Mouse (Mus musculus) liver, embryonic 12.5 days (tissue): Measurements from ENCODE around the gene Fyco1. TPM values are rescaled to one million over a fixed set of nuclear protein-coding genes. Genes with fewer than 3 reads are reported as not detected.
"Not testable (repeated sequence)": the region's sequence is repeated elsewhere in the genome, so short reads cannot be mapped to it uniquely, and the experiment has no call there.

Experiments
- ATAC-seq: fragments of 200-750 bp; cut with Nextera tagmentation; 2 replicates; pipeline ENCODE4 v1.8.0; 2017; ENCODE audit warnings: moderate number of reproducible peaks, mild to moderate bottlenecking, moderate library complexity
- H3K27ac ChIP-seq: fragments of 300-500 bp; sonication (generic); 2 replicates; pipeline ENCODE4 v1.5.1; 2016; ENCODE audit warnings: mild to moderate bottlenecking
- H3K27me3 ChIP-seq: fragments of 300-500 bp; sonication (generic); replicated peaks from 2 replicates; pipeline ENCODE4 v1.6.1; 2016; ENCODE audit warnings: mild to moderate bottlenecking, moderate library complexity
- H3K36me3 ChIP-seq: fragments of 300-500 bp; sonication (generic); 2 replicates; pipeline ENCODE4 v1.6.1; 2016; ENCODE audit warnings: mild to moderate bottlenecking, moderate library complexity
- H3K4me1 ChIP-seq: fragments of 300-500 bp; sonication (generic); 2 replicates; pipeline ENCODE4 v1.6.1; 2016
- H3K4me2 ChIP-seq: fragments of 300-500 bp; sonication (generic); 2 replicates; pipeline ENCODE4 v1.6.1; 2016; ENCODE audit warnings: mild to moderate bottlenecking, moderate library complexity
- H3K4me3 ChIP-seq: fragments of 300-500 bp; sonication (generic); 2 replicates; pipeline ENCODE4 v1.5.1; 2016; ENCODE audit warnings: mild to moderate bottlenecking, moderate library complexity
- H3K9ac ChIP-seq: fragments of 300-500 bp; sonication (generic); 2 replicates; pipeline ENCODE4 v1.6.1; 2016; ENCODE audit warnings: mild to moderate bottlenecking, moderate library complexity
- H3K9me3 ChIP-seq: fragments of 300-500 bp; sonication (generic); replicated peaks from 2 replicates; pipeline ENCODE4 v1.6.1; 2016; ENCODE audit warnings: mild to moderate bottlenecking, moderate library complexity
- WGBS: fragments of 180-500 bp; shearing (Covaris S2); methylation state at CpG from one replicate; pipeline ENCODE4 v1.1.7; 2016; ENCODE audit not compliant: insufficient replicate concordance; 5-methylcytosine and 5-hydroxymethylcytosine counted together
- polyA plus RNA-seq: library from polyadenylated mRNA; unstranded; fragments of >200 nt; fragmentation: Nextera tagmentation; extraction: Ambion mirVana; gene quantifications from 2 replicates; pipeline ENCODE4 v1.2.1, GENCODE M21; 2016

The Fyco1 gene
- polyA plus RNA-seq, 1 experiment from 2014 or later: 5.6 TPM

GRCm38 (mm10) chr9:123814326-123814725 is 37.4 kb downstream of the Fyco1 start:
- no peaks in the 10 kb centered on the region for H3K9me3 ChIP-seq
- no peaks in the 10 kb centered on the region for H3K4me1 ChIP-seq
- no peak overlapping the region for H3K4me3 ChIP-seq
- H3K27me3 ChIP-seq: no peaks in the 10 kb centered on the region
- no peak for ATAC-seq
- no peak overlapping the region for H3K9ac ChIP-seq
- H3K27ac ChIP-seq: no peak overlapping the region
- peaks cover 76% of the 10 kb centered on the region for H3K36me3 ChIP-seq
- WGBS: 53% methylated on average over 2 of the region's 2 CpGs
- no peak overlapping the region for H3K4me2 ChIP-seq

- WGBS: 80% methylated on average over 3 of the region's 3 CpGs
- H3K4me3 ChIP-seq: no peak overlapping the region
Measured at GRCm38 (mm10) chr9:123811831-123812230, 39.9 kb downstream of the Fyco1 start.

GRCm38 (mm10) chr9:123808583-123808982 is 43.1 kb downstream of the Fyco1 start:
- Histone ChIP-seq H3K36me3 (peaks cover 38% of the 10 kb centered on the region), H3K27ac (no peak overlapping the region), H3K27me3 (no peaks in the 10 kb centered on the region), H3K4me3 (no peak overlapping the region), H3K4me1 (no peaks in the 10 kb centered on the region), H3K9ac (no peak overlapping the region), H3K9me3 (no peaks in the 10 kb centered on the region), H3K4me2 (no peak overlapping the region)
- no peak for ATAC-seq
- WGBS: 38% methylated on average over 7 of the region's 7 CpGs

More at GRCm38 (mm10) chr9:123811831-123812230, 39.9 kb downstream of the Fyco1 start:
- Histone ChIP-seq H3K9me3 (no peaks in the 10 kb centered on the region), H3K4me2 (no peak overlapping the region), H3K27ac (no peak overlapping the region), H3K36me3 (peaks cover 59% of the 10 kb centered on the region), H3K27me3 (no peaks in the 10 kb centered on the region), H3K4me1 (no peaks in the 10 kb centered on the region), H3K9ac (no peak overlapping the region)
- ATAC-seq: no peak

GRCm38 (mm10) chr9:123806267-123806666 is 45.4 kb downstream of the Fyco1 start, which contains the start of gene Cxcr6:
Gene Cxcr6, plus strand, starts transcription at chr9:123806475.
- no peak within 1 kb of the TSS for H3K27ac ChIP-seq
- no peaks in the 10 kb centered on the region for H3K4me1 ChIP-seq
- no peak for ATAC-seq
- WGBS: 79% methylated on average over 5 of the region's 5 CpGs
- H3K4me3 ChIP-seq: no peak within 1 kb of the TSS
- peaks cover 41% of the 10 kb centered on the region for H3K36me3 ChIP-seq
- no peaks in the 10 kb centered on the region for H3K9me3 ChIP-seq
- no peaks in the 10 kb centered on the region for H3K27me3 ChIP-seq
- H3K9ac ChIP-seq: no peak within 1 kb of the TSS
- no peak within 1 kb of the TSS for H3K4me2 ChIP-seq

GRCm38 (mm10) chr9:123805241-123805640 is 46.5 kb downstream of the Fyco1 start:
- no peaks in the 10 kb centered on the region for H3K4me1 ChIP-seq
- H3K9me3 ChIP-seq: no peaks in the 10 kb centered on the region
- H3K27ac ChIP-seq: no peak overlapping the region
- H3K36me3 ChIP-seq: peaks cover 41% of the 10 kb centered on the region
- no peak for ATAC-seq
- H3K9ac ChIP-seq: no peak overlapping the region
- 82% methylated on average over 2 of the region's 2 CpGs for WGBS
- H3K4me2 ChIP-seq: no peak overlapping the region
- H3K27me3 ChIP-seq: no peaks in the 10 kb centered on the region
- H3K4me3 ChIP-seq: no peak overlapping the region

GRCm38 (mm10) chr9:123802896-123803295 is 48.8 kb downstream of the Fyco1 start:
- Histone ChIP-seq H3K9me3 (no peaks in the 10 kb centered on the region), H3K36me3 (peaks cover 37% of the 10 kb centered on the region), H3K27ac (no peak overlapping the region), H3K27me3 (no peaks in the 10 kb centered on the region), H3K9ac (no peak overlapping the region), H3K4me2 (no peak overlapping the region), H3K4me1 (no peaks in the 10 kb centered on the region), H3K4me3 (no peak overlapping the region)
- no peak for ATAC-seq

- Histone ChIP-seq H3K27ac (no peak overlapping the region), H3K36me3 (peaks cover 42% of the 10 kb centered on the region), H3K27me3 (no peaks in the 10 kb centered on the region), H3K9ac (no peak overlapping the region), H3K4me2 (no peak overlapping the region), H3K4me3 (no peak overlapping the region), H3K9me3 (no peaks in the 10 kb centered on the region), H3K4me1 (no peaks in the 10 kb centered on the region)
- ATAC-seq: no peak
- 75% methylated on average over 2 of the region's 2 CpGs for WGBS
Measured at GRCm38 (mm10) chr9:123802421-123802820, 49.3 kb downstream of the Fyco1 start.

- Histone ChIP-seq H3K4me2 (no peak overlapping the region), H3K36me3 (peaks cover 51% of the 10 kb centered on the region), H3K9ac (no peak overlapping the region), H3K4me3 (no peak overlapping the region), H3K27ac (no peak overlapping the region), H3K4me1 (no peaks in the 10 kb centered on the region), H3K27me3 (no peaks in the 10 kb centered on the region), H3K9me3 (no peaks in the 10 kb centered on the region)
- ATAC-seq: no peak
- 79% methylated on average over 1 of the region's 1 CpGs for WGBS
Measured at GRCm38 (mm10) chr9:123801527-123801926, 50.2 kb downstream of the Fyco1 start.

- H3K9ac ChIP-seq: no peak overlapping the region
- ATAC-seq: no peak
- H3K4me1 ChIP-seq: no peaks in the 10 kb centered on the region
- H3K4me2 ChIP-seq: no peak overlapping the region
- no peak overlapping the region for H3K27ac ChIP-seq
- WGBS: 66% methylated on average over 3 of the region's 3 CpGs
- H3K27me3 ChIP-seq: no peaks in the 10 kb centered on the region
- H3K36me3 ChIP-seq: peaks cover 80% of the 10 kb centered on the region
- H3K4me3 ChIP-seq: no peak overlapping the region
- H3K9me3 ChIP-seq: no peaks in the 10 kb centered on the region
Measured at GRCm38 (mm10) chr9:123796174-123796573, 55.5 kb downstream of the Fyco1 start.

GRCm38 (mm10) chr9:123788855-123789529 is 62.7 kb downstream of the Fyco1 start:
- H3K27ac ChIP-seq: no peak overlapping the region
- WGBS: 59% methylated on average over 4 of the region's 4 CpGs
- no peaks in the 10 kb centered on the region for H3K4me1 ChIP-seq
- peaks cover 6% of the 10 kb centered on the region for H3K9me3 ChIP-seq
- H3K9ac ChIP-seq: no peak overlapping the region
- no peak overlapping the region for H3K4me3 ChIP-seq
- H3K36me3 ChIP-seq: peaks cover 61% of the 10 kb centered on the region
- H3K4me2 ChIP-seq: no peak overlapping the region
- ATAC-seq: no peak
- H3K27me3 ChIP-seq: no peaks in the 10 kb centered on the region

- not testable (repeated sequence) for H3K4me1 ChIP-seq, H3K36me3 ChIP-seq, H3K9ac ChIP-seq, H3K27ac ChIP-seq, H3K27me3 ChIP-seq, H3K4me3 ChIP-seq, H3K4me2 ChIP-seq, ATAC-seq, H3K9me3 ChIP-seq
- WGBS: 17% methylated on average over 2 of the region's 2 CpGs
Measured at GRCm38 (mm10) chr9:123773299-123773698, 78.4 kb downstream of the Fyco1 start.

GRCm38 (mm10) chr9:123769532-123769931 is 82.2 kb downstream of the Fyco1 start:
- Histone ChIP-seq H3K4me1 (no peaks in the 10 kb centered on the region), H3K9ac (no peak overlapping the region), H3K9me3 (no peaks in the 10 kb centered on the region), H3K4me3 (no peak overlapping the region), H3K4me2 (no peak overlapping the region), H3K27me3 (no peaks in the 10 kb centered on the region), H3K27ac (no peak overlapping the region), H3K36me3 (no peaks in the 10 kb centered on the region)
- 25% methylated on average over 6 of the region's 6 CpGs for WGBS
- ATAC-seq: no peak

GRCm38 (mm10) chr9:123768443-123768842 is 83.3 kb downstream of the Fyco1 start:
- no peaks in the 10 kb centered on the region for H3K4me1 ChIP-seq
- H3K9me3 ChIP-seq: no peaks in the 10 kb centered on the region
- no peak overlapping the region for H3K9ac ChIP-seq
- 44% methylated on average over 1 of the region's 1 CpGs for WGBS
- H3K27me3 ChIP-seq: no peaks in the 10 kb centered on the region
- no peak overlapping the region for H3K27ac ChIP-seq
- no peak overlapping the region for H3K4me3 ChIP-seq
- H3K4me2 ChIP-seq: no peak overlapping the region
- H3K36me3 ChIP-seq: no peaks in the 10 kb centered on the region
- ATAC-seq: no peak
